Mouse (Mus musculus) neural tube, embryonic 13.5 days (tissue): Measurements from ENCODE around the gene Msmb. TPM values are rescaled to one million over a fixed set of nuclear protein-coding genes. Genes with fewer than 3 reads are reported as not detected.
"Not testable (repeated sequence)": the region's sequence is repeated elsewhere in the genome, so short reads cannot be mapped to it uniquely, and the experiment has no call there.

Experiments used
- ATAC-seq: fragments of 200-750 bp; cut with Nextera tagmentation; 2 replicates; pipeline ENCODE4 v1.8.0; 2017; ENCODE audit warnings: low read depth, mild to moderate bottlenecking, moderate TSS enrichment, moderate library complexity
- H3K27ac ChIP-seq: fragments of 300-500 bp; sonication (generic); replicated peaks from 2 replicates; pipeline ENCODE4 v1.5.1; 2015; ENCODE audit warnings: moderate library complexity, mild to moderate bottlenecking, inconsistent platforms
- H3K27me3 ChIP-seq: fragments of 300-500 bp; sonication (generic); 2 replicates; pipeline ENCODE4 v1.6.1; 2015; ENCODE audit warnings: mild to moderate bottlenecking, inconsistent platforms
- H3K36me3 ChIP-seq: fragments of 300-500 bp; sonication (generic); 2 replicates; pipeline ENCODE4 v1.6.1; 2015; ENCODE audit warnings: mild to moderate bottlenecking, inconsistent platforms
- H3K4me1 ChIP-seq: fragments of 300-500 bp; sonication (generic); replicated peaks from 2 replicates; pipeline ENCODE4 v1.6.1; 2015; ENCODE audit warnings: inconsistent platforms
- H3K4me2 ChIP-seq: fragments of 300-500 bp; sonication (generic); 2 replicates; pipeline ENCODE4 v1.6.1; 2015; ENCODE audit warnings: inconsistent platforms, mild to moderate bottlenecking, moderate library complexity
- H3K4me3 ChIP-seq: fragments of 300-500 bp; sonication (generic); 2 replicates; pipeline ENCODE4 v1.5.1; 2015; ENCODE audit warnings: mild to moderate bottlenecking, inconsistent platforms
- H3K9ac ChIP-seq: fragments of 300-500 bp; sonication (generic); 2 replicates; pipeline ENCODE4 v1.6.1; 2015; ENCODE audit warnings: moderate library complexity, mild to moderate bottlenecking, inconsistent platforms
- H3K9me3 ChIP-seq: fragments of 300-500 bp; sonication (generic); 2 replicates; pipeline ENCODE4 v1.6.1; 2016; ENCODE audit warnings: inconsistent platforms
- WGBS: fragments of 180-500 bp; shearing (Covaris S2); methylation state at CpG from one replicate; pipeline ENCODE4 v1.1.7; 2015; 5-methylcytosine and 5-hydroxymethylcytosine counted together
- polyA plus RNA-seq: library from polyadenylated mRNA; unstranded; fragments of >200 nt; fragmentation: Nextera tagmentation; extraction: Ambion mirVana; gene quantifications from 2 replicates; pipeline ENCODE4 v1.2.1, GENCODE M21; 2015

Msmb gene
- polyA plus RNA-seq, 1 experiment from 2014 or later = not detected

DNA sequence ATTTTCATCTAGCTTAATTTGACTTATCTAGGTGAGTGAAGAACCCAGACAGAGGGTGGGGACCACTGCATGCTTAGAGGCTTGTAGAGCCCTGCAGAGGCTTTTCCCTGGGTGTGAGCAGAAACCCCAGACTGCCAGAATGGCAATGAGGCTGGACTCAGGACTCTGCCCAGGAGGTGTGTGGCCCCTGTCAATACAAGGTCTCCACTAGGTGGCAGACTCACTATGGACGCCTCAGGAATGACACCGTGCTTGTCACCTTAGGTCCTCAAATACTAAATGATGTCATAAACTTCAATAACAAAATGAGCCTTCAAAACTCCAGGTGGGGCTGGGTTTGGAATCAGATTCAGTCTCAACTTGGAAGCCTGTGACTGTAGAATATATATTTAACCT is 19.9 kb upstream of the Msmb start:
- WGBS = 58% methylated on average over 2 of the region's 2 CpGs
- Histone ChIP-seq H3K4me1 (no peaks in the 10 kb centered on the region), H3K27me3 (no peaks in the 10 kb centered on the region), H3K27ac (no peak overlapping the region), H3K9me3 (no peaks in the 10 kb centered on the region), H3K4me2 (no peak overlapping the region), H3K36me3 (no peaks in the 10 kb centered on the region), H3K4me3 (no peak overlapping the region), H3K9ac (no peak overlapping the region)
- no peak for ATAC-seq

DNA sequence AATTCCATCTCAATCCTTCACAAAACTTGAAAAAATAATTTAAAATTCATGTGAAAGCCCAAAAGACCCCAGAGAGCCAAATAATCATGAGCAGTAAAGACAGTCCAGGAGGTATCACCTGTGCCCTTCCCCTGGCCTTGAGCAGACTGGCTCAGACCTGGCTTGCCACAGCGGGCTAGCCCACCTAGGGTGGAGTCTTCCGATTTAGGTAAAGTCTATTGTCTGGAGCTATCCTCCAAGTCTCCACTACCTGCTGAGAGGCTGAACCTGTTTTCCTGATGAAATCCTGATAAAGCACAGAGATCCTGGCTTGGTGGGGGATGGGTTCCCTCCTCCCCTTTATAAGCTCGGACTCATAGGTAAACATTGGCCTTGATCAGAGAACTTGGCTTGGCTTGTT is 17.6 kb upstream of the Msmb start:
- no peaks in the 10 kb centered on the region for H3K36me3 ChIP-seq
- H3K9me3 ChIP-seq = no peaks in the 10 kb centered on the region
- H3K4me3 ChIP-seq = no peak overlapping the region
- no peaks in the 10 kb centered on the region for H3K4me1 ChIP-seq
- H3K9ac ChIP-seq = no peak overlapping the region
- H3K4me2 ChIP-seq = no peak overlapping the region
- 73% methylated on average over 3 of the region's 3 CpGs for whole genome bisulfite sequencing
- no peak overlapping the region for H3K27ac ChIP-seq
- H3K27me3 ChIP-seq = no peaks in the 10 kb centered on the region
- no peak for ATAC-seq

DNA sequence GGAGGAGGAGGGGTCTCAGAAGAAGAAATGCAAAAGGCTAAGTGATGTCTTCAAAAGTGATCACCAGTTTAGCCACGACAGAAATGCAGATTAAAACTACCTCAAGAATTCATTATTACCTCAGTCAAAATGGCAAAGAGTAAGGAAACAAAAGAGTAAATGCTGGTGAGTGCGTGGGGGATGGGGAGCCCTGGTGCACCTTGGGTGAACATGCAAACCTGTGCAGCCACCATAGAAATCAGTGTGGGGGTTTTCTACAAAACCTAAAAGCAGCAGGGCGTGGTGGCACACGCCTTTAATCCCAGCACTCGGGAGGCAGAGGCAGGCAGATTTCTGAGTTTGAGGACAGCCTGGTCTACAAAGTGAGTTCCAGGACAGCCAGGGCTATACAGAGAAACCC is 16.6 kb upstream of the Msmb start:
- WGBS = 82% methylated on average over 5 of the region's 5 CpGs
- H3K4me2 ChIP-seq, H3K4me3 ChIP-seq, ATAC-seq, H3K9ac ChIP-seq, H3K9me3 ChIP-seq, H3K27ac ChIP-seq, H3K27me3 ChIP-seq, H3K36me3 ChIP-seq, H3K4me1 ChIP-seq: not testable (repeated sequence)

DNA sequence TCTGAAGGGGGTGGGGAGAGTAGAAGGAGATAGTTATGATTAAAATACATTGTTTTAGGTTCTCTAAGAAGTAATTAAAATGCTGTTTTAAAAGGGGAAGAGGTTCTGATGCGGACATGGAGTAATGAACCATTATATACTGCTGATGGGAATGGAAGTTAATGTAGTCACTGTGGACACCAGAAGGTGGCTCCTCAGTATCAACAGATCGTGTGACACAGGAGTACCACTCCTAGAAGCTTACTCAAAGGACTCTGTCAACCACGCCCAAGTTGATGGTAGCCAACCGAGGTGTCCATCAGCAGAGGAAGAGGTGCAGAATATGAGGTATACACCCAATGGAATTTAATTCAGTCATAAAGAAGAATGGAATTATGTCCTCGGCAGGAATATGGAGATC is 13.4 kb upstream of the Msmb start:
- H3K36me3 ChIP-seq = no peaks in the 10 kb centered on the region
- H3K4me2 ChIP-seq = no peak overlapping the region
- no peaks in the 10 kb centered on the region for H3K9me3 ChIP-seq
- H3K9ac ChIP-seq = no peak overlapping the region
- no peak overlapping the region for H3K27ac ChIP-seq
- H3K4me3 ChIP-seq = no peak overlapping the region
- no peaks in the 10 kb centered on the region for H3K4me1 ChIP-seq
- no peaks in the 10 kb centered on the region for H3K27me3 ChIP-seq
- ATAC-seq = no peak
- 85% methylated on average over 5 of the region's 5 CpGs for WGBS

DNA sequence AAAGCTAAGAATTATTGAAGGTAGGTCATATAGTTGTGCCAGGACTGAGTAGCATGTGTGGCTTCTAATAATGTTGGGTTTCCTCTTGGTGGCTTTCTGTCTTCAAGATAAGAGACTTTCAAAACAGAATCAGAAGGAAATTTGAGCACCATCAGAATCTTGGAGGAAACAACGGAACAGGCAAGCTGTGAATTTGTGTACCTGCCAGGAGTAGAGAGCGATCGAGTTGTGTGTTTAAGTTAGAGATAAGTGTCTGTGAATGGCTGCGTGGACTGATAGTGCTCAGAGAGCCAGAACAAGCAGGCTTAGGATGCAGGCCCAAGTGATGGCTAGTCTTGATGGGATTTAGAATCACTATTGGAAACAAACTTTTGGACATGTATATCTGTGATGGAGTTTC is 10.0 kb upstream of the Msmb start:
- Histone ChIP-seq H3K9me3 (no peaks in the 10 kb centered on the region), H3K27me3 (no peaks in the 10 kb centered on the region), H3K4me3 (no peak overlapping the region), H3K36me3 (no peaks in the 10 kb centered on the region), H3K4me1 (no peaks in the 10 kb centered on the region), H3K27ac (no peak overlapping the region), H3K4me2 (no peak overlapping the region), H3K9ac (no peak overlapping the region)
- WGBS = 86% methylated on average over 4 of the region's 4 CpGs
- no peak for ATAC-seq

- Histone ChIP-seq H3K4me1 (no peaks in the 10 kb centered on the region), H3K36me3 (no peaks in the 10 kb centered on the region), H3K27me3 (no peaks in the 10 kb centered on the region), H3K9ac (no peak overlapping the region), H3K4me2 (no peak overlapping the region), H3K9me3 (no peaks in the 10 kb centered on the region), H3K4me3 (no peak overlapping the region), H3K27ac (no peak overlapping the region)
- ATAC-seq = no peak
- 81% methylated on average over 2 of the region's 2 CpGs for WGBS
These were observed 7.5 kb upstream of the Msmb start for GRCm38 (mm10) chr14:32134293-32134692.

DNA sequence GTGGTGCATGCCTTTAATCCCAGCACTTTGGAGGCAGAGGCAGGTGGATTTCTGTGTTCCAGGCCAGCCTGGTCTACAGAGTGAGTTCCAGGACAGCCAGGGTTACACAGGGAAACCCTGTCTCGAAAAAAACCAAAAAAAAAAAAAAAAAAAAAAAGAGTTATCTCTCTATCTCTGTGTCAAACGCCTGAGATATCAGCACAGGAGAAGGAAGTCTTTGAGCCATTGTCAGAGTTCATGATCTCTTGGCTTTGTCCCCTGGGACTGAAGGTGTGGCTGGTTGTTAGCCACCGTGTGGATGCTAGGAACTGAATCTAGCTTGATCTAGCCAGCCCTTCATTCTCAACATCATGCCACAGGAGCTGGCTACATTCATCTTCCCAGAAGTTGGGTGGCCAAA is 5.4 kb upstream of the Msmb start:
- not testable (repeated sequence) for H3K9me3 ChIP-seq, ATAC-seq, H3K36me3 ChIP-seq, H3K9ac ChIP-seq, H3K27ac ChIP-seq, H3K4me1 ChIP-seq, H3K27me3 ChIP-seq, H3K4me2 ChIP-seq, H3K4me3 ChIP-seq
- WGBS = 69% methylated on average over 3 of the region's 3 CpGs

DNA sequence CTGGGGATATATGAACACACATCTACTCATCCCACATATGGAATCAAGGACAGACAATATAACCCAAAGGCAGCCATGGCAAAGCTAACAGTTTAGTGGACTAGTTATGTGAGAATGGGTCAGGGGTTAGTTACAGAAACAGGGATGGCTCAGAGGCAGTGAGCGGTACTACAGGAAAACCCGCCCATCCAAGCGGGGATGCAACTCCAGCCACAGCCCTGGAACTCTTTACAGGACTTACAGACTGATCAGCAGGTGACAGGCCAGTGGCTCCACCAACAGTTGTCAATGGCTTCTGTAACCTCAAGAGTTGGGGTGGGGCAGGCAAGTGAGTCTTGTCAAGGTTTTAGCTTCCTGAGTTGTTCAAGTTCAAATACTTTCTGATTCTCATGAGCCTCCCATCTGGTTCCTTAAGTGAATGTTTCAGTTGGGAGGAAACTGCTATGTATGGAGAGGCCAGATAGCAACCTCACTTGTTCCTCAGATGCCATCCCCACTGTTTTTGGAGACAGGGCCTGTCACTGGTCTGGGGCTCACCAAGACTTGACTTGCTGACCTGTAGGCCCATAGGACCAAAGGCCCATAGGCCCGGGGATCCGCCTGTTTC is 1.4 kb upstream of the Msmb start:
- Histone ChIP-seq H3K36me3 (no peaks in the 10 kb centered on the region), H3K4me3 (no peak overlapping the region), H3K27me3 (no peaks in the 10 kb centered on the region), H3K4me2 (no peak overlapping the region), H3K9ac (no peak overlapping the region), H3K4me1 (no peaks in the 10 kb centered on the region), H3K27ac (no peak overlapping the region), H3K9me3 (no peaks in the 10 kb centered on the region)
- ATAC-seq = no peak
- 83% methylated on average over 5 of the region's 5 CpGs for WGBS

DNA sequence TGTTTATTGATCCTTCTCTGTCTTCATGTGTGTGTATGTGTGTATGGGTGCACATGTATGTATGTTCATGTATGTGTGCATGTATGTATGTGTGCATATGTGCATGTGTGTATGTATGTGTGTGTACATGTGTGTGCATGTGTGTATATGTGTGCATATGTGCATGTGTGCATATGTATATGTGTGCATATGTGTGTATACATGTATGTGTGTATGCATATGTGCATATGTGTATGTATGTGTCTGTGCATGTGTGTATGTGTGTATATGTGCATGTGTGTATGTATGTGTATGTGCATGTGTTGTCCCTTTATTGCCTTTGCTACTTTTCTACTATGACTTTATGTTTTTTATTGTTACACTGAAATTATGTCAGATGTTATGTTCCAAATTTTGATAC is 2.9 kb downstream of the Msmb start:
- H3K9me3 ChIP-seq = peaks cover 9% of the 10 kb centered on the region; the same call in 1 of the 2 replicates
- H3K36me3 ChIP-seq = no peaks in the 10 kb centered on the region
- no peak overlapping the region for H3K4me3 ChIP-seq
- no peak overlapping the region for H3K9ac ChIP-seq
- no peak overlapping the region for H3K27ac ChIP-seq
- H3K4me1 ChIP-seq = no peaks in the 10 kb centered on the region
- H3K27me3 ChIP-seq = no peaks in the 10 kb centered on the region
- no peak for ATAC-seq
- no peak overlapping the region for H3K4me2 ChIP-seq

DNA sequence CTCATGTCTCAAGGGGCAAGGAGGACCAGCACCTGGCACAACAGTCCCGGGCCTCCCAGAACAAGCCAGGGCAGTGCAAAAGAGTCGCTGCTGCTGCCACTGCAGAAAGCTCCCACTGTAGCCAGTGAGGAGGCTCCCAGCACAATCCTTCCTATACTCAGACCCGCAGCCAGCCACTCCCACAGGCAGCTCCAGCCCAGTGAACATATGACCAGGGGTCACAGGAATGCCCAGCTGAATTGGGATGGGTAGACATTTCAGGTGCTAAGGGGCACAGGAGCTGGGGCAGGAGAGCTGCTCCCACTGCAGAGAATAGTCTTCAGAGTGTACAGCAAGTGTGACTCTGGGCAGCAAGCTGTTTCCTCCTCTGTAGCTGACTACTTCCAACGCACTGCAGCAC is 3.6 kb downstream of the Msmb start:
- Histone ChIP-seq H3K4me1 (no peaks in the 10 kb centered on the region), H3K9ac (no peak overlapping the region), H3K36me3 (no peaks in the 10 kb centered on the region), H3K27ac (no peak overlapping the region), H3K4me2 (no peak overlapping the region), H3K27me3 (no peaks in the 10 kb centered on the region), H3K4me3 (no peak overlapping the region), H3K9me3 (peaks cover 9% of the 10 kb centered on the region; the same call in 1 of the 2 replicates)
- WGBS = 81% methylated on average over 4 of the region's 4 CpGs
- ATAC-seq = no peak

- no peak overlapping the region for H3K9ac ChIP-seq
- H3K9me3 ChIP-seq = peaks cover 9% of the 10 kb centered on the region; the same call in 1 of the 2 replicates
- H3K4me1 ChIP-seq = no peaks in the 10 kb centered on the region
- no peaks in the 10 kb centered on the region for H3K27me3 ChIP-seq
- no peak overlapping the region for H3K27ac ChIP-seq
- H3K36me3 ChIP-seq = no peaks in the 10 kb centered on the region
- WGBS = 87% methylated on average over 7 of the region's 7 CpGs
- H3K4me3 ChIP-seq = no peak overlapping the region
- no peak for ATAC-seq
- no peak overlapping the region for H3K4me2 ChIP-seq
These were observed 4.1 kb downstream of the Msmb start for GRCm38 (mm10) chr14:32145809-32146511.

GRCm38 (mm10) chr14:32146578-32146977 is 4.8 kb downstream of the Msmb start:
- Histone ChIP-seq H3K4me1 (no peaks in the 10 kb centered on the region), H3K4me3 (no peak overlapping the region), H3K4me2 (no peak overlapping the region), H3K36me3 (no peaks in the 10 kb centered on the region), H3K27ac (no peak overlapping the region), H3K9me3 (peaks cover 9% of the 10 kb centered on the region; the same call in 1 of the 2 replicates), H3K27me3 (no peaks in the 10 kb centered on the region), H3K9ac (no peak overlapping the region)
- 82% methylated on average over 2 of the region's 2 CpGs for WGBS
- no peak for ATAC-seq

- H3K9ac ChIP-seq = no peak overlapping the region
- no peaks in the 10 kb centered on the region for H3K36me3 ChIP-seq
- peaks cover 9% of the 10 kb centered on the region; the same call in 1 of the 2 replicates for H3K9me3 ChIP-seq
- H3K27ac ChIP-seq = no peak overlapping the region
- H3K4me1 ChIP-seq = no peaks in the 10 kb centered on the region
- no peak overlapping the region for H3K4me3 ChIP-seq
- WGBS = 94% methylated on average over 2 of the region's 2 CpGs
- ATAC-seq = no peak
- no peaks in the 10 kb centered on the region for H3K27me3 ChIP-seq
- H3K4me2 ChIP-seq = no peak overlapping the region
These were observed 9.0 kb downstream of the Msmb start for GRCm38 (mm10) chr14:32150872-32151271.
